Mouse (Mus musculus): ENCODE data around the gene Cryba2. TPM values are rescaled to one million over a fixed set of nuclear protein-coding genes. Genes with fewer than 3 reads are reported as not detected.

Gene Cryba2
- polyA plus RNA-seq, 1 experiment from 2014 or later: not detected

DNA sequence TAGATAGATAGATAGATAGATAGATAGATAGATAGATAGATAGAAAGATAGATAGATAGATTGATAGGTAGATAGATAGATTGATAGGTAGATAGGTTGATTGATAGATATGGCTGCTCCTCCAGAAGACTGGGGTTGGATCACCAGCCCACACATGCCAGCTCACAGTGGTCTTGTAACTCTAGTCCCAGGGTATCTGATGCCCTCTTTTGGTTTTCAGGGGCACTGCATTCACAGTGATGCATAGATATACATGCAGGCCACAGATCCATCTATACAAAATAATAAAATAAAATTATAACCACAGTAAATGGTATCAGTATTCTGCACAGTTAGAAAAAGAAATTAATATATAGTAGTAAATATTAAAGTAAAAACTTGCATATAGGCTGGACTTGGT, 31.2 kb downstream of the Cryba2 start:
- Histone ChIP-seq H3K4me3 (ENCODE audit: low read depth, low read length) (no peak overlapping the region), H3K4me1 (ENCODE audit: insufficient read depth) (no peaks in the 10 kb centered on the region), H3K9me3 (ENCODE audit: low read depth, low read length) (no peaks in the 10 kb centered on the region), H3K4me2 (no peak overlapping the region), H3K27me3 (ENCODE audit: insufficient read depth, low read length) (peaks cover 33% of the 10 kb centered on the region), H3K27ac (ENCODE audit: low read depth) (no peak overlapping the region), H3K36me3 (ENCODE audit: insufficient read depth) (no peaks in the 10 kb centered on the region), H3K9ac (no peak overlapping the region)
- ATAC-seq (ENCODE audit: insufficient read depth): no peak
- no peak for TF ChIP-seq CTCF (IDR thresholded peaks at IDR 0.05; ENCODE audit: low read depth)
- DNase-seq: no peak

DNA sequence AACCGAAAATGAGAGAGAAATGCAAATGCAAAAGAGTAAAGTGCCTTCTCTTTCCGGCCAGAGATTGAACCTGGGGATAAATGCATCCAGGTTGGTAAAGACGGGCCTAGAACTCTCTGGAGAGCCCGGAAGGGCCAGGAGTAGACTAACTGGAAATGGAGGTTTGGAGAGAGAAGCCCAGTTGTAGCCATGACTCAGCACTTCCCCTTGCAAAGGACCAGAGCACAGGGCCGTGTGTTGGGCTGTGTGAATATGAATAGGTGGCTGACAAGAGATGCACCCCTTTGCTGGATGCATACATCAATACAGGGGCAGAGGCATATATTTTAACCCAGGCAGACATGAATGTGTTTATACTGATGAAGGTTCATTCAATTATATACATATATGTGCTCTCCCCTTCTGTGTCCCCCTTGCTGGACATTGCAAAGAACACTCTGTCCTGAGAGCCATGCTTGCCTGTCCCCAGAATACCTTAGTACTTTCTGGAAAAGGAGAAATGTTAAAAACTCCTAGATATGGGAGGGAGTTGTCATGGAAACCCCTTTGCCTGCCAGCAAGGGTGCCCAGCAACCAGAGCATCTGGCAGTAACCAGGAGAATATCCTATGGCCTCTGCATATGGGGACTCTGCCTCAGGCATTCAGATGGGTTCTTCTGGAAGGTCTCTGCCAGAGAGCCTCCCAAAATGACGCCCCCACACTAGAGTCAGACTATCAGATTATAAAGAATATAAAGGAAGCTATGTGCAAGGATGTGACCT, 33.5 kb downstream of the Cryba2 start:
- H3K4me3 ChIP-seq (ENCODE audit: low read depth, low read length): no peak overlapping the region
- H3K27ac ChIP-seq (ENCODE audit: low read depth): no peak overlapping the region
- no peak overlapping the region for H3K9ac ChIP-seq
- no peak overlapping the region for H3K4me2 ChIP-seq
- H3K36me3 ChIP-seq (ENCODE audit: insufficient read depth): no peaks in the 10 kb centered on the region
- H3K9me3 ChIP-seq (ENCODE audit: low read depth, low read length): no peaks in the 10 kb centered on the region
- no peak for ATAC-seq (ENCODE audit: insufficient read depth)
- no peak for TF ChIP-seq CTCF (IDR thresholded peaks at IDR 0.05; ENCODE audit: low read depth)
- WGBS: 35% methylated on average over 6 of the region's 6 CpGs
- DNase-seq: no peak
- peaks cover 7% of the 10 kb centered on the region; the same call in 1 of the 2 replicates for H3K4me1 ChIP-seq (ENCODE audit: insufficient read depth)
- H3K27me3 ChIP-seq (ENCODE audit: insufficient read depth, low read length): peaks cover 54% of the 10 kb centered on the region

DNA sequence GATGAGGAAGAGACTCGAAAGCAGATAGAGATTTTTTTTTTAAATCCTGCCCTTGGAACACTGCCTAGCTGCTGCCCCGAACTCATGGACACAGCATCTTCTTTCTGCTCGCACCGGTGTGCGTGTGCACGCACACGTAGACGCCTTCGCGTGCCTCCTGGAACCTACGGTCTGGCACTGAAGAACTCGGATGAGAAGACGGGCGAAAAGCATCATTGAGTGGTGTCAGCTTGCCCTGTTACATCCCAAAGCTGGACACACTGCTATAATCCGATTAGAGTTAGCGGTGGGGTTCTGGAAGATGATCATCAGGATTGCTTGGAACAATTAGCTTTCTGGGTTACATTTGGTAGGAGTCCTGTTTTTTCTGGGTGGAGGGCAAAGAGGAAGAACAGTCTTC, 34.1 kb downstream of the Cryba2 start:
- peak overlapping the region; percentile 29 for H3K4me3 ChIP-seq (ENCODE audit: low read depth, low read length)
- TF ChIP-seq CTCF (IDR thresholded peaks at IDR 0.05; ENCODE audit: low read depth): no peak
- no peak overlapping the region for H3K27ac ChIP-seq (ENCODE audit: low read depth)
- WGBS: 7% methylated on average over 16 of the region's 16 CpGs
- H3K27me3 ChIP-seq (ENCODE audit: insufficient read depth, low read length): peaks cover 60% of the 10 kb centered on the region
- H3K4me2 ChIP-seq: peak overlapping the region; percentile 58
- H3K9me3 ChIP-seq (ENCODE audit: low read depth, low read length): no peaks in the 10 kb centered on the region
- H3K4me1 ChIP-seq (ENCODE audit: insufficient read depth): peaks cover 9% of the 10 kb centered on the region; the same call in 1 of the 2 replicates
- DNase-seq: no peak
- no peaks in the 10 kb centered on the region for H3K36me3 ChIP-seq (ENCODE audit: insufficient read depth)
- no peak for ATAC-seq (ENCODE audit: insufficient read depth)
- H3K9ac ChIP-seq: no peak overlapping the region

DNA sequence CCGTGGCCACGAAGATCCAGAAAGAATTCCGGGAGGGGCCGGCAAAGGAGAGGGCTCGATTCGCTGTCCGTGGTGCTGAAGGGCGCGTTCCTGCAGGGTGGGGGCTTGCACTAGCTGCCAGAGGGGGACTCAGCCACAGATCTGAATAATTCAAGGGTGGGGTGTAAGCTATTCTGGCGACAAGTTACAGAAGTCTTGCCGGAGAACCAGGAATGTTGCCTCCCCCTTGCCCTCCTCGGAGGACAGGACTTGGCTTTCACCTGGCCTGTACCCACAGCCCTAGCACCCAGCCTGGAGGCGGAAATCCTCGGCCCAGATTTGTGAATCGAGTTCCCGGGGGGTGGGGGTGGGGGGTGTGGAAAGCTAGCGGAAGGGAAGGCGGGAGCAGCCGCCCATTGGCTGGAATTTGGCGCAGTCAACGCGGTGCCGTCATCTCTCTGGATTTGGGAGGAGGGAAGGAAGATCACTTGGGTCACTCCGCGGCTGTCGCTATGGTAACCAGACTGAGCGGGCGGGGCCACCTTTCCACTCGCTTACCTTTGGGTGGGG, 34.7 kb downstream of the Cryba2 start:
- H3K9ac ChIP-seq: no peak overlapping the region
- WGBS: under 1% methylated on average over 29 of the region's 29 CpGs
- no peaks in the 10 kb centered on the region for H3K9me3 ChIP-seq (ENCODE audit: low read depth, low read length)
- H3K4me2 ChIP-seq: peak overlapping the region; percentile 58
- no peak for TF ChIP-seq CTCF (IDR thresholded peaks at IDR 0.05; ENCODE audit: low read depth)
- peak; percentile 78 for DNase-seq
- H3K4me3 ChIP-seq (ENCODE audit: low read depth, low read length): peak overlapping the region; percentile 29
- peaks cover 66% of the 10 kb centered on the region for H3K27me3 ChIP-seq (ENCODE audit: insufficient read depth, low read length)
- ATAC-seq (ENCODE audit: insufficient read depth): 0 out of 2 replicates have a peak, but pooled peaks have one; percentile 38
- peaks cover 9% of the 10 kb centered on the region; the same call in 1 of the 2 replicates for H3K4me1 ChIP-seq (ENCODE audit: insufficient read depth)
- H3K27ac ChIP-seq (ENCODE audit: low read depth): no peak overlapping the region
- no peaks in the 10 kb centered on the region for H3K36me3 ChIP-seq (ENCODE audit: insufficient read depth)

DNA sequence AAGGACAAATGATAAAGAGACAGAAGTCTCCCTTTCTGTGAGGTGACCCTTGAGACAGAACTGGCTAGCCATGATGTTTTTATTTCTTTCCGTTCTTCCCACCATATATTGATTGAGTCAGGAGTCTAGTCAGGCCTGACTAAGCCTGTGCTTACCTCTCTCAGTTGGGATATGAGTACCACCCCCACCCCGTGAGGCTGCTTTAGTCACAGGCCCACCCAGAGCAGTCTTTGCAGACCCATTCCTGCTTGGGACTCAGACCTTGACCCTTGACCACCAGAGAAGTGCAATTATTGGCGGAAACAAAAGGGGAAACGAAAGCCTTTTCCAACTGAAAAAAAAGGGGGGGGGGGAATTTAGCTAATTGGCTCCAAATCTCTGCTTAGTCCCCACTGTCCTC, 35.3 kb downstream of the Cryba2 start:
- H3K4me3 ChIP-seq (ENCODE audit: low read depth, low read length): peak overlapping the region; percentile 29; the same call in 1 of the 2 replicates
- no peaks in the 10 kb centered on the region for H3K9me3 ChIP-seq (ENCODE audit: low read depth, low read length)
- no peak for DNase-seq
- no peak for ATAC-seq (ENCODE audit: insufficient read depth)
- H3K27me3 ChIP-seq (ENCODE audit: insufficient read depth, low read length): peaks cover 70% of the 10 kb centered on the region
- H3K4me1 ChIP-seq (ENCODE audit: insufficient read depth): peaks cover 9% of the 10 kb centered on the region; the same call in 1 of the 2 replicates
- H3K36me3 ChIP-seq (ENCODE audit: insufficient read depth): no peaks in the 10 kb centered on the region
- WGBS: 8% methylated on average over 4 of the region's 4 CpGs
- no peak overlapping the region for H3K9ac ChIP-seq
- peak overlapping the region; percentile 58 for H3K4me2 ChIP-seq
- TF ChIP-seq CTCF (IDR thresholded peaks at IDR 0.05; ENCODE audit: low read depth): no peak
- no peak overlapping the region for H3K27ac ChIP-seq (ENCODE audit: low read depth)

DNA sequence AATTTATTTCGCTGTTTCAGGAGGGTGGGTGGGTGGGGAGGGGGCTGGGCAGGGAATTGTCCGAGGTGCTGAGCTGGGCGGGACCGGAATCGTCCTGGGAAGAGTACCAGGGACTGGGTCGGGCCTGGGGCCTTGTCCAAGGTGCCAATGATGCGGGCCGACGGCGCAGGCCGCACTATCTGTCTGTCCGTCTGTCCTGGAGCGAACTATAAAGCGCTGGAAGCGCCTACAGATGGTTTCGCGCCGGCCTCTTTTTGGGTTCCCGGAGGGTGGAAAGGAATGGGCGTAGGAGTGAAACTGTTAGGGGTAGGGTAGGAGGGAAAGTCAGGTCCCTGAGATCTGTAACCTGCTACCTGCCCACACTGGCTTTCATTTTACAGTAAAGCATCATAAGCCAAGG, 35.7 kb downstream of the Cryba2 start:
- Histone ChIP-seq H3K4me2 (no peak overlapping the region), H3K36me3 (ENCODE audit: insufficient read depth) (no peaks in the 10 kb centered on the region), H3K9ac (no peak overlapping the region), H3K4me1 (ENCODE audit: insufficient read depth) (peaks cover 9% of the 10 kb centered on the region; the same call in 1 of the 2 replicates), H3K9me3 (ENCODE audit: low read depth, low read length) (no peaks in the 10 kb centered on the region), H3K4me3 (ENCODE audit: low read depth, low read length) (no peak overlapping the region), H3K27me3 (ENCODE audit: insufficient read depth, low read length) (peaks cover 75% of the 10 kb centered on the region), H3K27ac (ENCODE audit: low read depth) (no peak overlapping the region)
- DNase-seq: no peak
- no peak for TF ChIP-seq CTCF (IDR thresholded peaks at IDR 0.05; ENCODE audit: low read depth)
- ATAC-seq (ENCODE audit: insufficient read depth): no peak
- WGBS: 2% methylated on average over 20 of the region's 20 CpGs

DNA sequence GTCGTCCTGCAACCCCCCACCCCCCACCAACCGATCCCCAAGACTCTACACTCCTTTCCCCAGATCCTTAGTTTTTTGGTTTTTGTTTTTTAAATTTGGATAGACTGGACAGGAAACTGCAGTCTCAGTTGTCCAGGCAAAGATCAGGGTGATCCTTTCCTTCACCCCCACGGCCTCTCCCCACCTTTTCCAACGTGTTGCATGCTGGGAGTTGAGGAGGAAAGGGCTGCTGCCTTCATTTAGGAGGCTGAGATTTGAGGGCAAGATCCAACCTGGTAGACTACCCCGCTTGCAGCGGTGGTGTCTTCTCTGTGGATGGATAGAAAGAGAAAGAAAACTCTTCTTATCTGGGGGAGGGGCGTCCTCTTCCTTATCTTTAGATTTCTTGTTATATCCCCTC, 36.2 kb downstream of the Cryba2 start:
- Histone ChIP-seq H3K9ac (no peak overlapping the region), H3K27me3 (ENCODE audit: insufficient read depth, low read length) (peaks cover 79% of the 10 kb centered on the region), H3K4me3 (ENCODE audit: low read depth, low read length) (no peak overlapping the region), H3K4me2 (no peak overlapping the region), H3K36me3 (ENCODE audit: insufficient read depth) (no peaks in the 10 kb centered on the region), H3K27ac (ENCODE audit: low read depth) (no peak overlapping the region), H3K9me3 (ENCODE audit: low read depth, low read length) (no peaks in the 10 kb centered on the region), H3K4me1 (ENCODE audit: insufficient read depth) (peaks cover 9% of the 10 kb centered on the region; the same call in 1 of the 2 replicates)
- DNase-seq (no peak), ATAC-seq (ENCODE audit: insufficient read depth) (no peak)
- TF ChIP-seq CTCF (IDR thresholded peaks at IDR 0.05; ENCODE audit: low read depth): no peak
- WGBS: 3% methylated on average over 7 of the region's 7 CpGs
